Mouse (Mus musculus) layer of hippocampus, adult 6 months (tissue): ENCODE measurements around the gene Tex19.1. TPM values are rescaled to one million over a fixed set of nuclear protein-coding genes. Genes with fewer than 3 reads are reported as not detected.

ENCODE experiments used
- long read RNA-seq, 2 experiments: library from polyadenylated mRNA; unstranded; transcript quantifications; one replicate each; pipeline ENCODE4 v2.0.0; 2019 to 2020
- polyA plus RNA-seq: library from polyadenylated mRNA; unstranded; fragments of <200 nt; fragmentation: Nextera tagmentation; gene quantifications from 2 replicates; pipeline ENCODE4 v1.2.3, GENCODE M21; 2021

Gene Tex19.1
- polyA plus RNA-seq = not detected in 2 replicates
- long read RNA-seq, experiment 1 = 0 reads
- long read RNA-seq, experiment 2, partial matches to known transcripts = 0 of 1 reads
- long read RNA-seq, experiment 2, other reads (novel, unspliced or antisense) = 0 of 1 reads

GRCm38 (mm10) chr11:121145865-121146264 lies at the start of gene Tex19.1:
TSS of gene Tex19.1 (plus strand) at chr11:121146143.

DNA sequence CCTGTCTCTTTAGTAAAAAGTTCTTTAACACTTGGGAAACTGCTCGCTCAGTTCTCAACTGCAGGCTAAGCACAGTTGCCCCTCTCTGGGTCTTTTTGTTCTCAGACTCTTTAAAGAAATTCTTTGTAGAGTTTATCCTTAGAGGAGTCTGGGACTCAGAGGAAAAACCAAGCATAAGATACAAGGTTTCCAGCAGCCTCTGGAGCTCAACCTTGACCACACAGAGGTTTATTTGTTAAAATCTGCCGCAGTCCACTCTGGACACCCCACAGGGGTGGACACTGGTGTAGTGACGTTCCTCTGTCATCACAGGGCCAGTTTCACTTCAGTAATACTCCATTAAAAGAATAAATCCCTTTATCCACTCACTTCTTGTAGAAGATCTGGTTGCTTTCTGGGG lies 27.4 kb upstream of the Tex19.1 start, which contains the start of gene Tex19.2:
Gene Tex19.2, minus strand, starts transcription at position 101 of the 400 bp plus-strand sequence.

DNA sequence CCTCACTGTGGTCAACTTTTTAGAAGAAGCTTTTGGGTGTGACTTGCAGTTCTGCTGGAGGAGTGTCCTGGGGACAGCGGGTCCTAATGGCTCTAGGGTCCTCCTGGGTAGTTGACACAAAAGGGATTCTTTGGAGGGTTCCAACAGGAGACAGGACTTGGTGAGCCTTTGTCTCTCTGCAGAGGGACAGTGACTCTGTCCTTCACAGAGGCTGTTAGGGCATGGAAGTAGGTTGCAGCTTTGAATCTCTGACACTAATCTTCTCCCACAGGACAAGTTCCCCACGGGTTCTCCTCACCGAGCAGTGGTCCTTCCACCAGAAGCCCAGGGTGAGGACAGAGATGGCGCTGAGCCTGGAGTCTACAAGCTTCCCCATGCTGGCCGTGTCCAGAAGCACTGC lies 14.0 kb downstream of the Tex19.1 start, which contains the start of gene Uts2r:
Gene Uts2r, plus strand, starts transcription at position 301 of the 400 bp plus-strand sequence.

Other genes with a start within 250 kb of the Tex19.1 start
- 1.2 and 1.5 TPM in 2 replicates for gene Ccdc57, start 213.3 kb upstream of the Tex19.1 start, polyA plus RNA-seq
- gene Slc16a3, start 197.7 kb upstream of the Tex19.1 start, polyA plus RNA-seq = 1.4 and 2.1 TPM in 2 replicates
- gene Csnk1d, start 154.8 kb upstream of the Tex19.1 start, polyA plus RNA-seq = 30.2 and 34.7 TPM in 2 replicates
- gene Cd7, start 106.7 kb upstream of the Tex19.1 start, polyA plus RNA-seq = 0.14 and 0.15 TPM in 2 replicates
- gene Sectm1b, start 82.6 kb upstream of the Tex19.1 start, polyA plus RNA-seq = not detected in 2 replicates
- not detected in 2 replicates for gene Sectm1a, start 64.9 kb upstream of the Tex19.1 start, polyA plus RNA-seq
- gene Tex19.2, start 27.5 kb upstream of the Tex19.1 start, polyA plus RNA-seq = not detected in 2 replicates
- gene Uts2r, start 14.1 kb downstream of the Tex19.1 start, polyA plus RNA-seq = 0.26 and 0.31 TPM in 2 replicates
- 6.2 and 6.6 TPM in 2 replicates for gene Hexdc, start 58.3 kb downstream of the Tex19.1 start, polyA plus RNA-seq
- gene Ogfod3, start 58.6 kb downstream of the Tex19.1 start, polyA plus RNA-seq = 24.9 and 31.0 TPM in 2 replicates
- 15.5 and 16.1 TPM in 2 replicates for gene Cybc1, start 83.2 kb downstream of the Tex19.1 start, polyA plus RNA-seq
- gene Narf, start 91.1 kb downstream of the Tex19.1 start, polyA plus RNA-seq = 12.7 and 16.5 TPM in 2 replicates
- gene Foxk2, start 113.8 kb downstream of the Tex19.1 start, polyA plus RNA-seq = 5.0 and 6.3 TPM in 2 replicates
- 68.8 and 69.2 TPM in 2 replicates for gene Wdr45b, start 208.3 kb downstream of the Tex19.1 start, polyA plus RNA-seq
- gene Rab40b, start 242.1 kb downstream of the Tex19.1 start, polyA plus RNA-seq = 62.3 and 67.5 TPM in 2 replicates